Mouse (Mus musculus) limb, embryonic 11.5 days (tissue): ENCODE results near the gene Hdac4. TPM values are rescaled to one million over a fixed set of nuclear protein-coding genes. Genes with fewer than 3 reads are reported as not detected.

Experiments
- ATAC-seq: fragments of 200-750 bp; cut with Nextera tagmentation; 2 replicates; pipeline ENCODE4 v1.8.0; 2017; ENCODE audit warnings: low read depth; ENCODE audit not compliant: insufficient number of reproducible peaks, low FRiP score, low TSS enrichment
- DNase-seq: peaks from one replicate; pipeline ENCODE4 v3.0.0-alpha.2; 2015; ENCODE audit warnings: low spot score
- H3K27ac ChIP-seq: fragments of 300-500 bp; sonication (generic); replicated peaks from 2 replicates; pipeline ENCODE4 v1.5.1; 2014; ENCODE audit warnings: low read depth, mild to moderate bottlenecking, low read length
- H3K27me3 ChIP-seq: fragments of 300-500 bp; sonication (generic); 2 replicates; pipeline ENCODE4 v1.6.1; 2014; ENCODE audit warnings: mild to moderate bottlenecking, low read length, mixed read lengths; ENCODE audit not compliant: control insufficient read depth, insufficient read depth
- H3K36me3 ChIP-seq: fragments of 300-500 bp; sonication (generic); 2 replicates; pipeline ENCODE4 v1.6.1; 2014; ENCODE audit warnings: mild to moderate bottlenecking, low read length, moderate library complexity, mixed read lengths; ENCODE audit not compliant: control insufficient read depth, insufficient read depth
- H3K4me1 ChIP-seq: fragments of 300-500 bp; sonication (generic); 2 replicates; pipeline ENCODE4 v1.6.1; 2014; ENCODE audit warnings: low read length, mixed read lengths; ENCODE audit not compliant: control insufficient read depth, insufficient read depth
- H3K4me2 ChIP-seq: fragments of 300-500 bp; sonication (generic); 2 replicates; pipeline ENCODE4 v1.6.1; 2014; ENCODE audit warnings: low read depth, mild to moderate bottlenecking, moderate library complexity; ENCODE audit not compliant: severe bottlenecking
- H3K4me3 ChIP-seq: fragments of 300-500 bp; sonication (generic); 2 replicates; pipeline ENCODE4 v1.5.1; 2014; ENCODE audit warnings: low read depth, low read length
- H3K9ac ChIP-seq: fragments of 300-500 bp; sonication (generic); 2 replicates; pipeline ENCODE4 v1.6.1; 2014; ENCODE audit warnings: mild to moderate bottlenecking, low read length
- H3K9me3 ChIP-seq: fragments of 300-500 bp; sonication (generic); 2 replicates; pipeline ENCODE4 v1.6.1; 2016; ENCODE audit warnings: low read length; ENCODE audit not compliant: control insufficient read depth
- WGBS: fragments of 180-500 bp; shearing (Covaris S2); extraction: QIAGEN DNeasy Blood & Tissue Kit; methylation state at CpG from one replicate; pipeline ENCODE4 v1.1.7; 2014; 5-methylcytosine and 5-hydroxymethylcytosine counted together
- polyA plus RNA-seq: library from polyadenylated mRNA; unstranded; fragments of >200 nt; fragmentation: Nextera tagmentation; extraction: Ambion mirVana; gene quantifications from 2 replicates; pipeline ENCODE4 v1.2.1, GENCODE M21; 2014

Gene Hdac4
- polyA plus RNA-seq, 1 experiment from 2014 or later: 24.2 TPM

DNA sequence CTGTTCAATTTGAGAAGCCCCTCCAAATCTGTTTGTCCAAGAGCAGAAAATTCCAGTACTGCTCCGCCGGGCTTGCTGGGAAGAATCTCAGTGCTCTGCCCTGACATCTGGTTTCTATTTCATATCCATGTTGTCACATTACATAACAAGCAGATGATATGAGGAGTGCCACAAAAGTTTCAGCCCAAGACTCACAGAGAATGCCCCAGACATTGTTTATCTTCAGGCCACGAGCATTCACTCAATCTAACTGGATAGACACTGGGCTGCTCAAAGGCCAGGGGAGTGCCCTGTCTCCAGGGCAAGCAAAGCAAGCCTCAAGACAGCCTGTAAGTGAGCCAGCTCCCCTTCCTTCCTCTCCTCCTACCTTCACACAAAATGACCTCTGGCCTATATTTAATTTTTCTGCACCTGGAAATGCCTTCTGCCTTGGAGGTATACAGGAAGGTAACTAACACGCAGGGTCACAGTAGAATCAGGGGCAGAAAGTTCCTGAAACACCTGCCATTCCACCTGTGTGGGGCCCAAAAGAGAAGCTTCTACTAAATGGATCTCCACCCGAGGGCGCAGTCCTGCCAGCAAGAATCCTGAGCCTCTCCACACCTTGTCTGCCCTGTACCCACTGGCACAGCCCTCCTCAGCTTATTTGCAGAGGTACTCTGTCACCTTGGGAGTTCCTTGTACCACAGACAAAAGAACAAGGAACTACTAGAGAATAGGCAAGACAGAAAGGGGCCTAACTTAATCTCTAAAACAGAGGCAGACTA, 82.1 kb downstream of the Hdac4 start:
- H3K4me3 ChIP-seq: no peak overlapping the region
- H3K4me1 ChIP-seq: peaks cover 5% of the 10 kb centered on the region; the same call in 1 of the 2 replicates
- WGBS: 62% methylated on average over 6 of the region's 6 CpGs
- DNase-seq (no peak), ATAC-seq (no peak)
- H3K27ac ChIP-seq: no peak overlapping the region
- no peak overlapping the region for H3K4me2 ChIP-seq
- no peaks in the 10 kb centered on the region for H3K9me3 ChIP-seq
- H3K27me3 ChIP-seq: no peaks in the 10 kb centered on the region
- H3K36me3 ChIP-seq: no peaks in the 10 kb centered on the region
- H3K9ac ChIP-seq: no peak overlapping the region

DNA sequence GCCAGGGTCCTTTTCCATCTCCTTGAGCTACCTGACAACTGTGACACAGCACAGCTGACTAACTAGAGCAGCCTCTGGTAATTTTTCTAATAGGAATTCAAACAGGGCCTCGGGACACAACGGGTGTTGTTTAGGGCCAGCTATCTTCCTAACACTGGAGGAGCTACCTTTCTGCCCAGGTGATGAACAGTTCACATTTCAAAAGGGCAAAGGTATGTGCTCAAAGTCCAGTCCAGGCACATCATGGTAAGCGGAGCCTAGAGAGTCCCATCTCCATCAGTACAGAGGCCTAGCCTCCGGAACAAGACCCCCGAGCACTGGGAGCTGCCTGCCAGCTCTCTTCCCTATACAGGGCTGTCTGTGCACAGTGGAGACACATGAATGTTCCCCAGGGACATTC, 82.9 kb downstream of the Hdac4 start:
- DNase-seq (no peak), ATAC-seq (no peak)
- H3K9me3 ChIP-seq: no peaks in the 10 kb centered on the region
- H3K4me1 ChIP-seq: peaks cover 5% of the 10 kb centered on the region; the same call in 1 of the 2 replicates
- no peaks in the 10 kb centered on the region for H3K36me3 ChIP-seq
- no peak overlapping the region for H3K4me2 ChIP-seq
- WGBS: 83% methylated on average over 5 of the region's 5 CpGs
- H3K9ac ChIP-seq: no peak overlapping the region
- H3K27ac ChIP-seq: no peak overlapping the region
- H3K4me3 ChIP-seq: no peak overlapping the region
- no peaks in the 10 kb centered on the region for H3K27me3 ChIP-seq

- no peaks in the 10 kb centered on the region for H3K36me3 ChIP-seq
- peaks cover 5% of the 10 kb centered on the region; the same call in 1 of the 2 replicates for H3K4me1 ChIP-seq
- H3K4me2 ChIP-seq: no peak overlapping the region
- no peak overlapping the region for H3K9ac ChIP-seq
- WGBS: 81% methylated on average over 2 of the region's 2 CpGs
- no peaks in the 10 kb centered on the region for H3K9me3 ChIP-seq
- DNase-seq (no peak), ATAC-seq (no peak)
- no peak overlapping the region for H3K27ac ChIP-seq
- H3K27me3 ChIP-seq: no peaks in the 10 kb centered on the region
- no peak overlapping the region for H3K4me3 ChIP-seq
Measured at GRCm38 (mm10) chr1:92111551-92111950, 83.9 kb downstream of the Hdac4 start.

GRCm38 (mm10) chr1:92111026-92111425, 84.5 kb downstream of the Hdac4 start:
- H3K27ac ChIP-seq: no peak overlapping the region
- no peak overlapping the region for H3K9ac ChIP-seq
- no peaks in the 10 kb centered on the region for H3K27me3 ChIP-seq
- H3K4me3 ChIP-seq: no peak overlapping the region
- H3K36me3 ChIP-seq: no peaks in the 10 kb centered on the region
- H3K4me2 ChIP-seq: no peak overlapping the region
- ATAC-seq (no peak), DNase-seq (no peak)
- H3K9me3 ChIP-seq: no peaks in the 10 kb centered on the region
- 92% methylated on average over 1 of the region's 1 CpGs for WGBS
- peaks cover 5% of the 10 kb centered on the region; the same call in 1 of the 2 replicates for H3K4me1 ChIP-seq

DNA sequence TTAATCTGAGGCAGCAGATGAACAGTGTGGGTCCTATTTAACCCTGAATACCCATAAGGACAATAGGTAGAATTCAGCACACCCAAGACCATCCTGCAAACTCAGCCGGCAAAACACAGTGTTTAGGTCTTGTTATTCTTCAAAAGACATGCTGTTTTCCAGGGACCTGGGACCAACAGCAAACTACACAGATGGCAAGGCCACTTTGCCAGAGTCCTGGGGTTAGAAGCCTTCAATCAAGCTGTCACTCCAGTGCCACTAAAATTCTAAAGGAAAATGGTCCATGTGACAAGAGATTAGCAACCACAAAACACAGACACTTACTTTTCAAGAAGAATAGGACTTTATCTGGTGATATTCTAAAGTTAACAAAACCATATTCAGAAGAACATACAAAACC, 86.3 kb downstream of the Hdac4 start:
- ATAC-seq (no peak), DNase-seq (no peak)
- no peak overlapping the region for H3K4me2 ChIP-seq
- 72% methylated on average over 1 of the region's 1 CpGs for WGBS
- no peak overlapping the region for H3K4me3 ChIP-seq
- no peak overlapping the region for H3K27ac ChIP-seq
- no peaks in the 10 kb centered on the region for H3K9me3 ChIP-seq
- H3K27me3 ChIP-seq: no peaks in the 10 kb centered on the region
- no peaks in the 10 kb centered on the region for H3K36me3 ChIP-seq
- H3K4me1 ChIP-seq: peaks cover 7% of the 10 kb centered on the region; the same call in 1 of the 2 replicates
- H3K9ac ChIP-seq: no peak overlapping the region

- H3K36me3 ChIP-seq: no peaks in the 10 kb centered on the region
Measured at GRCm38 (mm10) chr1:92108556-92108955, 86.9 kb downstream of the Hdac4 start.

DNA sequence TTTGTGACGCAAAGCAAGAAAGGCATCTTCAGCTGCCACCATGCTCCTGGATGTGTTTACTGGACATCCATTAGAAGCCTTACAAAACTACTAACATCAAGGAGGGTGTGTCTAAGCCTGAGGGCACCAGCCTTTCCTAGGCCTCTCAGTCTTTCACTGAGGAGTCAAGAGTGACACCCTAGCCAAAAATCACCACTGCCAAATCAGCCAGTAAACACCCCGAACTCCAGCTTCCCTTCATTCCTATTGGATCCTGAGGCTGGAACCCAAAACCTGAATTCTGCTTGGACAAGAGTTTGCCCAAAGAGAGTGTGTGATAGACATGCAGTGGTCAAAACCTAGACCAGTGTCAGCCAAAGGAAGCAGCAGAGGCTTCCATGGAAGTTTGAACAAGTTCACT, 87.5 kb downstream of the Hdac4 start:
- ATAC-seq: no peak
- no peak overlapping the region for H3K4me3 ChIP-seq
- 86% methylated on average over 2 of the region's 2 CpGs for WGBS
- peaks cover 5% of the 10 kb centered on the region; the same call in 1 of the 2 replicates for H3K4me1 ChIP-seq
- no peak for DNase-seq
- no peak overlapping the region for H3K9ac ChIP-seq
- H3K27me3 ChIP-seq: no peaks in the 10 kb centered on the region
- H3K27ac ChIP-seq: no peak overlapping the region
- H3K9me3 ChIP-seq: no peaks in the 10 kb centered on the region
- H3K36me3 ChIP-seq: no peaks in the 10 kb centered on the region
- H3K4me2 ChIP-seq: no peak overlapping the region

More at GRCm38 (mm10) chr1:92108556-92108955, 86.9 kb downstream of the Hdac4 start:
- Histone ChIP-seq H3K4me3 (no peak overlapping the region), H3K9ac (no peak overlapping the region), H3K4me2 (no peak overlapping the region), H3K27me3 (no peaks in the 10 kb centered on the region), H3K4me1 (peaks cover 8% of the 10 kb centered on the region; the same call in 1 of the 2 replicates), H3K27ac (no peak overlapping the region), H3K9me3 (no peaks in the 10 kb centered on the region)
- 89% methylated on average over 2 of the region's 2 CpGs for WGBS
- DNase-seq (no peak), ATAC-seq (no peak)

- no peaks in the 10 kb centered on the region for H3K9me3 ChIP-seq
- H3K9ac ChIP-seq: no peak overlapping the region
- WGBS: 92% methylated on average over 2 of the region's 2 CpGs
- no peak for ATAC-seq
- H3K4me2 ChIP-seq: no peak overlapping the region
- H3K4me3 ChIP-seq: no peak overlapping the region
- no peak overlapping the region for H3K27ac ChIP-seq
- no peaks in the 10 kb centered on the region for H3K36me3 ChIP-seq
- no peaks in the 10 kb centered on the region for H3K27me3 ChIP-seq
- DNase-seq: no peak
- peaks cover 5% of the 10 kb centered on the region; the same call in 1 of the 2 replicates for H3K4me1 ChIP-seq
Measured at GRCm38 (mm10) chr1:92107521-92107920, 88.0 kb downstream of the Hdac4 start.
